Mouse (Mus musculus): ENCODE results near the gene Prkar2b.

- TF ChIP-seq CTCF (IDR thresholded peaks at IDR 0.05; ENCODE audit: borderline replicate concordance, control insufficient read depth, extremely low read depth, insufficient read depth, low read length, poor library complexity) (no peak), POLR2A (IDR thresholded peaks at IDR 0.05; ENCODE audit: control insufficient read depth, extremely low read depth, insufficient read depth, low read length, poor library complexity) (no peak)
Observed at GRCm38 (mm10) chr12:31937613-31938012, 123.5 kb downstream of the Prkar2b start.
